Mouse (Mus musculus) spleen, postnatal 10 days (tissue): ENCODE results near the gene Pde2a.

ENCODE experiments used
- DNase-seq, 2 experiments: peaks; one replicate each; pipeline ENCODE4 v3.0.0; 2021 to 2022; ENCODE audit warnings: low spot score in 2 of 2

The Pde2a gene

DNA sequence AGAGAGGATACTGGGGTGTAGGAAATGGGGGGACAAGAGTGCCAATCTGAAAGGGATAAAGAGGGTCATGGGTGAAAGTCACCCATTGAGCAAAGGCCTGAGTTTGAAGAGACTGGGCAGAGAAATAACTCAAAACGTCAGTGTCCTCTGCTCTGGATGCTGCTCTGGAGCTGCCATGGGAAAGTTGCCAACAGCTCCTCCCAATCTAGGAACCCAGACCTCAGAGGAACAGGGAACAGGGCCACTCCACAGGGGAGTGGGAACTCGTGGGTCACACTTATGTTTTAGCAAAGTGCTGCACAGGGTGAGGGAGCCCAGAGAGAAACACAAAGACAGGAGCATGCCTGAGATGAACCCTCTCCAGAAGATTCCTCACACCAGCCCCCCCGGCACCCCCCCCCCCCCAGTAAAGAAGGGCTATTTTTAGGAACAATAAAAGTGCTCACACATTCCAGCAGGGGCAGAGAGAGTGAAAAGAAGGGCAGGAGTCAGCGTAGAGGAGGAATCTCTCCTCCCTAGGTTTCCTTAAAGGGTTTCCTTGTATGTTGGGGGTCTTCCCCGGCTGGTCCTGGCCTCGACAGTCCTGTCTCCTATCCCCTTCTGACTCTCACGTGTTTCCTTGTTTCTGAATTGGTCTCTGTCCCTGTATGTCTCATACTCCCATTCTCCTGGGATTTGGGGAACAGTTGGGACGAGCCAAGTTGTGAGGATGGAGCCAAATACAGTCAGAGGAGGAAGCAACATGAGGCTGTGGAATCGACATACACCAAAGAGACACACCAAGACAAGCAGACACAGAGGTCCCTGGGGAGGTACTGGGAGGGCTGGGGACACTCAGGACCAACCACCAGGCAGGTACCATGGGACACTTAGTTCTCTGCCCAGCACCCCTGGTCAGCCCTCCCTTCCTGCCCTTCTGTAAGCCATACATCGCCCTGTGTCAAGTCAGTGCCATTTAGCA lies 51.4 kb downstream of the Pde2a start:
- no peak for DNase-seq

DNA sequence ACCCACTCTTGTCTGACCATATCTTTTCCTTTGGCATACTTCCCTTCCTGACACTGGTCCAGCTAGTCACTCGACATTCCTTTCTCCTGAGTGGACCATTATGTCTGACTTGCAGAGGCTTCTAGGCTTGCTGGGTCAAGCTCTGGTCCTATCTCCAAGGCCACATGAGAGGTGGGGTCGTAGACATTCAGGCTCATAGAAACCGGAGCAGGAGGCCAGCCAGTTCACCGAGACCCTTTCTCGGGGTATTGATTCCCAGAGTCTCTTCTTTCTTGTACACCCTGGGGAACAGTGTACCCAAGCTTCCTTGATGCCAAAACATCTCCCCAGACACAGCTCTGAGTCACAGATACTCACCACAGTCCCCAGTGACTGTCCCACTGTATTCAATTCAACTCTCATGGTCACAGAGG lies 52.9 kb downstream of the Pde2a start:
- DNase-seq: no peak

DNA sequence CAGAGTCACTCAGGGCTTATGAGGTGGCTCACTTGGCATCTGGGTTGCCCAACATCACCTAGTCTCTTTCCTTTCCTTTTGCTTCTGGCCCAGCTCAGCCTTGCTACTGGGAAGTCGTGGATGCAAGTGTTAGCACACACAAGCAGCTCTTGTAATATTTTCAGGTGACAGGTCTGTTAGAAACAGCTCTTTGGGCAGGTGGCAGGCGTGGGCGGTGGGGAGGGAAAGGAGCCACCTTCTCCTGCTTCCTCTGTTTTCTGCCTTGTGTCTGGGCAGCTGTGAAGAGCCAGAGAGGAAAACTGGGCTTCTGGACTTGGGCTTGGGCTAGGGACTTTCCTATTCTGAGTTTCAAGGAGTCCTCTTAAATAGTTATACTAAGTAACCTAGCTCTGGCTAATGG lies 54.5 kb downstream of the Pde2a start:
- DNase-seq: no peak

DNA sequence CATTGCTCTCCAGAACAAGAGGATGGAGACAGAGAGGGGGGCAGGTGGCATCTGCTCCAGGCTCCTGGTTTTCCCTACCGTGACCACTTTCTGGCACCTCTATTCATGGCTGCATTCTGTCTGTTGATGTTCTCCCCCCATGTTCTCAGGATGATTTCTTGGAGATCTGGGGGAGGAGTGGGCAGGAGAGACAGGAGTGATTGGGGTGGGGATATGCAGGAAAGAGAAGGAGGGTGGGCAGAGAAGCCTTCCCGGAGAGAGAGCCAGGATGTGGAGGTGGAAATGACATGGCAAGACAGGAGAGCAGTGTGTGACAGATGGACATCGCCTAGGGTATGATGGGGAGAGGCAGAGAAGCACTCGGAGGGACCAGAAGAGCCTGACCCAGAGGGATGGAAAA lies 55.0 kb downstream of the Pde2a start:
- no peak for DNase-seq

DNA sequence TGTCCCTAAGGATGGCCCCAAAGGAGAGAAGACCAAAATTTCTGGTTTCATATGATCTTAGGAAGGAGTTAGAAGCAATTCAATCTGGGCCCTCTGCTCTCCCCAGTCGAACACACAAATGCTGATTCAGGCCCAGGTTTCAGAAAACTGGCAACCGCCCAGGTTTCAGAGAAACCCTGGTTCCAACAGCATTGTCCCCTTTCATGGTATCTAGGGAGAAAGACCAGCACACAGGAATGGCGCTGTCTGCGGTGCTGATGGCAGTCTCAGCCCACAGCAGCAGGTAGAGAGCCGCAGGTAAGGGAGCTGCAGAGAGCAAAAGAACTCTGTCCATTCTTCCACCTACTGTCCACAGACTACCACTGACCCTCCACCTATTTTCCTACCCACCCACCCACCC lies 55.7 kb downstream of the Pde2a start:
- DNase-seq: no peak

DNA sequence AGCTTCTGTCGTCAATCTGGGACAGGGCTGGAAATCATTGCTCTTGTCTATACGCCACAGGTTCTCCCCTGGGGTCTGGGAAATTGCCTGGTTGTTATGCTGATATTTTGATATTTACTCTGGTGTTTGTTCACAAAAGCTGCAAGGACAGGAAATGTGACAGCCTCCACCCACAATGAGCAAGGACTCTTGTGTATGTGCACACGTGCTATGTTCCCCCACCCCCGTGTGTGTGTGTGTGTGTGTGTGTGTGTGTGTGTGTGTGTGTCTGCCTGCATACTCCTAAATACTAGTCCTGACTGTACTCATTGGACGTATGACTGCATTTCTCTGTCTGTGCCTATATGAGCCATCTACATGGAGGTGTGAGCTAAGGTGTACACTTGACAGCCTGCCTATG lies 56.6 kb downstream of the Pde2a start:
- DNase-seq: no peak

DNA sequence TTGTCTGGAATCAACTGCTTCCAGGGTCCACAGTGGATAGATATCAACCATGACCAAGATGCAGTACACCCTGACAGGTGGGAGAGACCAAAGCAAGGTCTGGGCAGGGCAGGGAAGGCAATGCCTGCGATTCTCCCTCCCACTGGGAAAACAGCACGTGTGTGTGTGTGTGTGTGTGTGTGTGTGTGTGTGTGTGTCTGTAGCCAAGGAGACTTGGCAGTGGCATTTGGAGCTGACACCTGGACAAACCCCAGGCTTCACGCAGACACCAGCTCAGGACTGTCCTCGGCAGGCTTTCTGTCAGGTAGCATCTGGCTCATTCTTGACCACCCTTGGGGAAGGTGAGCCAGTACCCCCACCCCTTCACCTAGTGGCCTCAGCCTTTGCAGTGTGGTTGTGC lies 58.4 kb downstream of the Pde2a start:
- no peak for DNase-seq

DNA sequence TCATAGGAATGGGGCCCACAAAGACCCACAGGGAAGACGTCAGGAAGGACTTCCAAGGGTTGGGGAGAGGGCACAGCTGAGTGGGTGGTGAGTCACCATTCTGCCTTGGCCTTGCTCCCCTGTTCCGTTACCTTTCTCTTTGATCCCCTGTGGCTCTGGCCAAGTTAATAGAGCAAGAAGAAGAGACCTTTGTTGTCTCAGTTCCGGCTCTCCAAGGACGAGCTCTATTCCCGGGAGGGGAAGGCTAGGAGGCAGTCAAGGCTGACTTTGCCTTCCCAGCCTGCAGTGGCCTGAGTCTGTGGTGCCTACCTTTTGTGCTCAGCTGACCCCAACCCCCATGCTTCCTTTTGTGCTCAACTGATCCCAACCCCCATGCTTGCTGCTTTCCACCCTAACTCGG lies 59.2 kb downstream of the Pde2a start:
- no peak for DNase-seq

DNA sequence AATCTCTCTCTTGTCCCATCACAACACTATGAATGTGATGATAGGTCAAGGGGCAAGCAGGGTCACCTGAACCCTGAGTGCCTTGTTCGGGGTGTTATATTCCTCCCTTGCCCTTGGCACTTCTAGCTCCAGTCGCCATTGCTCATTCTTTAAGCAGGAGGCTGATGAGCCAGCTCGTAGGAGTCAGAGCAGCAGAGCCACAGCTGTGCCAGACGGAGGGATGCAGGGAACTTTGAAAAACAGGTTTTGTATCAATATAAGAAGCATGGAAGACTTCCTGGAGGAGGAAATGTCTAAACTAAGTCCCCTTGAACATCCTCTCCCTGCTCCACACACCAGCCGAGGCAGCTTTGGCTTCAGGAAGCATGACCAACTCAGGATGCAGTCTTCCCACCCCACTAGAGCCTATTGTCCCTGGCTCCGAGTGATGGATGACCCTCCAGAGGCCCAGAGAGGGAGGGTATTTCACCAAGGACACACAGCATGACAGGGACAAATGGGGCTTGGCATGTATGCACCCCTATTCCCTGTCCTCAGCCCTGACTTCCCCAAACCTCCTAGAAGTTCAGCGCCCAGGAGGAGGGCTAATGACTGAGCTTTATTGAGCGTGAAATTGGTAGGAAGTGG lies 60.5 kb downstream of the Pde2a start:
- DNase-seq: no peak

DNA sequence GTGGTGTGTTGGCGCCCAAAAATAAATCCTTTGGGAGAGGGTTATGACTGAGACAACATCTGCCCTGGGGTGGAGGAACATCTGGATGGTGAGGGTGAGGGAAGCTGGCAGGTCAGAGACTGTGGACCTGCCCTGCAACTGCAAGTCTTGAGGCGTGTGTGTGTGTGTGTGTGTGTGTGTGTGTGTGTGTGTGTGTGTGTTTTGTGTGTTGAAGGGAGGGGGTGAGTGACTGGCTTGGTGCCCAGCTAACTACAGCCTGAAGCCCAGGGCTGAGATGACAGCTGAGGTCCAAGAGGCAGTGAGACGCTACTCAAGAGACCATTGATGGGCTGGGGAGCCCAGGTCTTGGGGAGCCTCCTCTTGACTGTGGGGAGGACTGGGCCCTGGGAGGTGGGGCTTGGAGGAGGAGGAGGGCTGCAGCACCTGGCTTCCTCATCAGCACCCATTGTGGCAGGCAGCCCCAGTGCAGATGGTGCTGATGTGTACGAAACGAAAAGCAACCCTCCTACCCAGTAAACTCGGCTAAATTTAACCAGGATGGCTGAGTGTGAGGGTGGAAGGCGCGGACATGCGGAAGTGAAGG lies 61.1 kb downstream of the Pde2a start:
- DNase-seq: peak in 1 of 2 experiments; percentile 43

DNA sequence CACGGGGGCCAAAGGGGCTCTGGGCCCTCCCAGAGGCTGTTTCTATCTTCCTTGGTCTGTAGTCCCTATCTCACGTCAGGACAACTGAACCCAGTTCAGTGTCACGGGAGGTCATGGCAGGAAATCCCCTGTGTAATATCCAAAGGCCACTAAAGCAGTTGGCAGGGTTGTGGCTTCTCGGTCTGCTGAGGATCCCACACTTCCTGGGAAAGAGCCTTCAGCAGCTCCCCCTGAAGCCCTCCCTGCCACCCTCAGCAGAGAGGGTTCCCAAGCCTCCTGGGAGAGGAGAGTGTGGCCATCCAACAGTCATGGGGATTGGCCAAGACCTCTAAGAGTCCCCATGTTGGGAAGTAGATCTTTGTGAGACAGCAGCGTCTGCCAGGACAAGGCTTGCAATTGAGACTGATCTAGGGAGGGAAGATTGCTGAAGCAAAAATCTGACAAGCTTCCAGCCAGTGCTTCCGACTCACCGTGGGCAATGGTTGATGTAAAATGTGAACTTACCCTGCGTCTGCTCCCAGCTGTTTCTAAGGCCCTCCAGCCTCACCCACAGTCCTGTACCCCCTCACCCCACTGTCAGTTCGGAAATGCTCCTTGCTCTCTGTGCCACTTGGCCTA lies 62.1 kb downstream of the Pde2a start:
- no peak for DNase-seq

DNA sequence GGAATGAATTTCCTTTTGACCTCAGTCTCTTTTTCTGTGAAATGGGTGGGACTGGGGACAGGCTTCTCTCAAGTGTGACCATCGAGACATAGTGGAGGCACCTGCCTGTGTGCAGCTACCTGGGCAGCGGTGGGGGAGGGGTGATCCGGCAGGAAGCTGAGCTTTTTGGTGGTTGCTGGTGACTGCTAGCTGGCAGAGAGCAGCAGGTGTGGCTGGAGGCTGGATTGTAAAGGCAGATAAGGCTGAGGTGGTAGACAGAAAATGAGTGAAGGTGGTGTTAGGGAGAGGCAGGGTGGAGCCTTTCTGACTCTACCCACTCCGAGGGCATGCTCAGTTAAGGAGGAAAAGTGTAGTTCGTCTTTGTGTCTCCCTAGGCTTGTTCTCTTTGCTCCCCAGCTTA lies 65.6 kb downstream of the Pde2a start:
- no peak for DNase-seq

DNA sequence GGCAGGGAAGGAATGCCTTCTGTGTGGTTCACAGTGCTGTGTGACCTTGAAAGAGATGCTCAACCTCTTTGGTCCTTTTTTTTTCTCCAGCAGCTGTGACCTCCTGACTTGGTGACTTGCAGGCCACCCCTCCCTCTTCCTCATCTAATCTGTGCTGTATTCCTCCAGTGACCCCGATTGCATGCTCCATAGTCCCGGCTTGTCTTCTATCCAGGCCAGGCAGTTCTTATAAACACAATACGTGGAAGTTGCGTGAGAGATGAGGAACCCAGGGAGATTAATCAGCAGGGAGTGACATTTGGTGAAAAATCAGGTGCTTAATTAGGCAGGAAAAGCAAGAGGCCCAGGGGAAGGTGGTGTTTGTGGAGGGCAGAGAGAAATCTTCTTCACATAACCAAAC lies 69.5 kb downstream of the Pde2a start:
- DNase-seq: no peak

DNA sequence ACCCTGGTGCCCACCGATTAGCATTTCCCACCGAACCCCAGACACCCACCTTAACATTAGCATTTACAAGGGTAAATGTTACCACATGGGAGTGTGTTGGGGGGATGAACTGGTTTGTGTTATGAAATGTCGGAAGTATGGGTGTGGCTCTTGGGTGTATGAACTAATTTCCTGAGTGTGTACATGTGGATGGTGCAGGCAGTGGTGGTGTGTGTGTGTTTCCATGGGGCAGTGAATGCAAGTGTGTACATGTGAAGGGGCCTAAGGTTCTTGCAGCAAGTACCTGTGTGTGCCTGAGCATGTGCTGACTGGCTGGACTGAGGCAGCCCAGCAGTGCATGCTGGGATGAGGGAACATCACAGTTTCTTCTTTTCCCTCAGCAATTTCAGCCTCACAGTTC lies 76.9 kb downstream of the Pde2a start:
- no peak for DNase-seq

DNA sequence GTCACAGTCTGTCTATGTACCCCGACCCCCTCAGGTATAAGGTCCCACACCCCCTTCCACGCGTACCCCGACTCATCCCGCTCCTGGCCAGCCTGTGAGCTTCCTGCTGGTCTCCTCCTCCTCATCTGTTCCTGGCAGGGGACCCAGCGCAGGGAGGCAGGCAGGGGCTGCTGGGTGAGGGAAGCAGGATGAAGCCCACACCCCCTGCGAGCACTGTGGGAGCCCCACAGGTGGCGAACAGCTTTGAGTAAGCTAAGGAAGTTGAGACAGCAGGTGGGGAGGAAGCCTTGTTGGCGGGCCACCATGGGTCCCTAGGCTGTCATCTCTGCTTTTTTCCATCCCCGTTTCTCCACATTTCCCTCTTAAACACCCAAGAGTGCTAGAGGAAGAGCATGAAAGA lies 77.8 kb downstream of the Pde2a start:
- DNase-seq: no peak

DNA sequence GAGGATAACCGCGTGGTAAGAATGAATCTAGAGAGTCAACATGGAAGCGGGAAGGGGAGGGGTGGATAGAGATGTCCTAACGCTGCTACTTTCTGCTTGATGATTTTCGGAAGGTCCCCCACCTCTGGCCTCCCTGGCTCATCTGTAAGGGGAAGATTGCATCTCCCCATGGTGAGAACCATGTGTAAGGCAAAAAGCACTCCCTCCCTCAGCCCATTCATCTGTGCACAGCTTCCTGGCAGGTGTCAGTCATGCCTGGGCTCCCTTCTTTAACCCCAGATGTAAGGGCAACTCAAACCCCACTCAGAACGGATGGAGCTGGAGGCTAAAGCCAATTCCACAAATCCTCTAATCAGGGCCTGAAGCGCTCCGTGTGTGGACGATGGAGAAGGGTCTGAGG lies 78.2 kb downstream of the Pde2a start:
- DNase-seq: no peak

DNA sequence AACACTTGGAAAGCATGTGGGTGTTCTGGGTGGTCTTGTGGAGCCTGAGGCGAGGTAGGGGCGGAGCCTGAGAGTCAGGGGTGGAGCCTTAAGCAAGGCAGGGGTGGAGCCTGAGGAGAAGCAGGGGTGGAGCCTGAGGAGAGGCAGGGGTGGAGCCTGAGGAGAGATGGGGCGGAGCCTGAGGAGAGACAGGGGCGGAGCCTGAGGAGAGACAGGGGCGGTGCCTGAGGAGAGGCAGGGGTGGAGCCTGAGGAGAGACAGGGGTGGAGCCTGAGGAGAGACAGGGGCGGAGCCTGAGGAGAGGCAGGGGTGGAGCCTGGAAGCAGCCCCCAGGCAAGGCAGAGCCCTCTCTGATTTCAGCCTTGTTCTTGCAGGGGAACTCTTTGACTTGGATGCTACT lies 79.7 kb downstream of the Pde2a start:
- no peak for DNase-seq

DNA sequence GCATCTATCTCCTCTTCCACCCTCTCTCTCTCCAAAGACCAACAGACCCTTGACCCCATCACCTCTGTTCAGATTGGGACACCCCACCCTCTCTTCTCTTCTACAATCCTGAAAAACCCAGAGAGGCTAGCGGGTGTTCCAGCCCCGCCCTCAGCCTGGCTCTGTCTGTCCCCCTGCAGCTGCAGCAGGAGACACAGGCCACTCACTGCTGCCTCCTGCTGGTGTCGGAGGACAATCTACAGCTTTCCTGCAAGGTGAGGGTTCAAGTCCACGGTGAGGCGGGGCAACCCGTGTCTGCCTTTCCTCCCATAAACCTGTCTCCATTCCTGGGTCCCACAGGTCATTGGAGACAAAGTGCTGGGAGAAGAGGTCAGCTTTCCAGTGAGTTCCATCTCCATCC lies 80.2 kb downstream of the Pde2a start:
- peak in 1 of 2 experiments; percentile 49 for DNase-seq

DNA sequence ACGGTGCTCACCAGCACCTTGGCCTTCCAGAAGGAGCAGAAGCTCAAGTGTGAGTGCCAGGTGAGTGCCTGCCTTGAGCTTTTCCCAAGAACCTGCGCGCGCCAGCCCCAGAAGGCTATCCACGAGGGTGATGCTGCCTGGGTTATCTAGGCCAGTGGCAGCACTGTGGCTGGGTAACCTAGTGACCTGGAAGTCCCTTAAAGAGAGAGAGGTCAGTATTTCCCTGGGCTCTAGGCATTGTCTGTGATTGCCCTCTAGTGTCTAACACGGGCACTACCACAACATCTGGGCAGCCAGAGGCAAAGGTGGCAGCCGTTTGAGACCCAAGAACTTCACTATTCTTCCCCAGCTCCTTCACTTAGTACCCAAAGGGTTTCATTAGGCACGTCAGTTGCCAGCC lies 81.9 kb downstream of the Pde2a start:
- DNase-seq: peak; percentile 40 to 68

DNA sequence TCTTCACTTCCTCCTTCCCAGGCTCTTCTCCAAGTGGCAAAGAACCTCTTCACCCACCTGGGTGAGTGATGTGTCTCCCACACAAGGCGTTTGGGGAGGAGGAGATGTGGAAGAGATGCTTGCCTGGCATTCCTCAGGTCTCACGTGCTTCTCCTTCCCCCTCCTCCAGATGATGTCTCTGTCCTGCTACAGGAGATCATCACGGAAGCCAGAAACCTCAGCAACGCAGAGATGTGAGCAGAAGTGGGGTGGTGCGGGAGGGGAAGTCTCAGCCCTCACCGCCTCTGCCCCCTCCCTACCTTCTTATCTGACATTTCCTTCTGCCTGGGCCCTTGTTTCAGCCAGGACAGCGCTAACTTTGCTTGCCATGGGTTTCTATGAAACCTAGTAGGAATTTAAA lies 82.3 kb downstream of the Pde2a start:
- no peak for DNase-seq

DNA sequence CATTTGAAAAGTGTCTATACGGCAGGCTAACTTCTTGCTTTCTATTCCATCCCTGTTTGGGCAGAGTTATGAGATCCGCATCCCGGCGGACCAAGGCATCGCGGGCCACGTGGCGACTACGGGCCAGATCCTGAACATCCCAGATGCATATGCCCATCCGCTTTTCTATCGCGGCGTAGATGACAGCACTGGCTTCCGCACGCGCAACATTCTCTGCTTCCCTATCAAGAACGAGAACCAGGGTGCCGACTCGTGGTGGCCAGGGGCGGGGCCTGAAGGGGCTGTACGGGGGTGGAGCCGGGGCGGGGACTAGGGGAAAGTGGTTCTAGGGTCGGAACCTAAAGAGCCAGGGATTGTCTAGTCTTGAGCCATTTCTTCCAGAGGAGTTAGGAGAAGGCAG lies 83.0 kb downstream of the Pde2a start:
- DNase-seq: peak in 1 of 2 experiments; percentile 51

DNA sequence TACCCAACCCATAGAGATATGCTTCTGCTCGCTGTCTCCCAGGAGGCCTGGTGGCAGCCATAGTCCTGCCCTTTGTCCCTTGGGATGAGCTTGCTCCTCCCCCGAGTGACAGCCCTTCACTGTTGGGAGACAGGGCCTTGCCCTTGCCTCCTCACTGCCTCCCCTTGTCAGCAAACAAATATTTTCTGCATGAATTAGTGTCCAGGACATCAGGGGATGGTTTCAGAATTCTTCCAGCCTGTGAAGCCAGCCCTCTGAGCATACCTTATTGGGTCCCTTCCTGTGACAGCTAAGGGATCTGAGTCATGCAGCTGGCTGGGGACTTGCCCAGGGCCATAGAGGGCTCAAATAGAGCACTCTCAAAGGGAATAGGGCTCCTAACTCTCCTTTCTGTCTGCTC lies 87.7 kb downstream of the Pde2a start:
- DNase-seq: no peak

DNA sequence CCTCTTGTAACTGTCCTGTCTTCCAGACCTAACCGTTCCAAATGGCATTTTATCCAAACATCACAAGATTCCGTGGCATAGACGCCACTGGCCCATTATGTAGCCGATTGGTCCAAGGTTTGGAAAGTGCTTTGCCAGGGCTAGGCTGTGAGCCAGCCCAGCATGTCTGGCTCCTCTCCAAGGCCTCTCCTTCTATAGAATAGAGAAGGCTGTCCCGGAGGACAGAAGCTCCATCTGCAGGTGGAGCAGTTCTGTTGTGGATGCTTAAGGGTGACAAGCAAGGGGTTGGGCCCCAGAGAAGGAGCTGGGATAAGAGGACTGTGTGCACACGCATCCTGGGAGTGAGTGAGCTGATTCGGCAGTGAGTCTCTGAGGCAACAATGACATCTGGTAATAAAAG lies 92.2 kb downstream of the Pde2a start:
- DNase-seq: no peak
